Mouse (Mus musculus) lung, postnatal 0 days (tissue): ENCODE data around the gene Wasf2.

ENCODE experiments used
- CTCF ChIP-seq: IDR thresholded peaks from 2 replicates; pipeline ENCODE4 v1.5.1; 2016; ENCODE audit warnings: antibody characterized with exemption, mild to moderate bottlenecking
- EP300 ChIP-seq: IDR thresholded peaks from 2 replicates; pipeline ENCODE4 v1.6.1; 2016; ENCODE audit warnings: antibody characterized with exemption, mild to moderate bottlenecking, control low read depth

DNA sequence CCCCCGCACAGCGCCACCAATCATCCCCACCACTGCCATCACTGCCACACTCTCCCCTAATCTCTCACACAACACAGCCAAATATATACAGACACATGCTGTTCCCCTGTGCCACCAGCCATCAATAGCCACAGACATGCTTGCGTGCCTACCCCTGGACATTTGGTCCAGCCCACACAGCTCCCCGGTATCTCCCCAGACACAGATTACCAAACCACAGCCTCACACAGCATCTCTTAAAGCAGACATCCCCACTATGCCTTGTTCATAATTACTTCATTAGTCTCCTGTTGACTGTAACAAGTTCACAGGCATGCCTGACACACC lies 38.9 kb upstream of the Wasf2 start:
- TF ChIP-seq CTCF (no peak), EP300 (no peak)
